Mouse (Mus musculus): Measurements from ENCODE around the gene 5730522E02Rik. TPM values are rescaled to one million over a fixed set of nuclear protein-coding genes. Genes with fewer than 3 reads are reported as not detected.

5730522E02Rik gene
- total and polyA plus RNA-seq, 3 experiments = not detected

DNA sequence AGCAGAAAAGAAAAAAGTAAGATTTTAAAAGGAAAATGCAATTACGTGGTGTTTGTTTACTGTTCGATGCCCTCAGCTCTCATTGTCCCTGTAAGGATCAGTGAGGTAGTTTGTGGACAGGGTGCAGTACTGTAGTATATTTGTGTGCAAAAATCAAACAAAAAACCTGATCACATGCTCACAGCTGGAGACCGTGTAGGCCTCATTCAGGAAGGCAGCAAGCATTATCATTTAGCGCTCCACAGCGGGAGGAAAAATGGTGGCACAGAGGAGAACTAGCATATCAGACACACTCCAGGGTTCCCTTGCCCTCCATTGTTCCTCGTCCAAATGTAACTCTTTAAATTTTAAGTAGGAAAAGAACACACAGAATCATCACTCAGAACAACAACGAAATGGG, 123.9 kb downstream of the 5730522E02Rik start:
- Histone ChIP-seq H3K27me3 (ENCODE audit: control insufficient read depth in 1 of 2, insufficient read depth in 2 of 2, low read length in 2 of 2) (peaks cover 0 to 1% of the 10 kb centered on the region in 2 experiments; a peak in 1 of 4 replicates), H3K4me3 (ENCODE audit: control insufficient read depth in 1 of 2, insufficient read depth in 1 of 2, low read depth in 2 of 2, low read length in 2 of 2) (no peak overlapping the region), H3K27ac (ENCODE audit: control insufficient read depth, low read depth, low read length) (no peak overlapping the region), H3K36me3 (ENCODE audit: control insufficient read depth in 1 of 2, insufficient read depth in 2 of 2, low read length in 2 of 2) (no peaks in the 10 kb centered on the region), H3K79me2 (ENCODE audit: control insufficient read depth, insufficient read depth, low read length, poor library complexity) (no peaks in the 10 kb centered on the region), H3K9me3 (replicated peaks; ENCODE audit: insufficient read depth, low read length) (no peaks in the 10 kb centered on the region), H3K4me1 (ENCODE audit: control insufficient read depth in 1 of 2, insufficient read depth in 2 of 2, low read length in 2 of 2) (no peaks in the 10 kb centered on the region), H3K9ac (ENCODE audit: control insufficient read depth, low read depth, low read length, poor library complexity, severe bottlenecking) (no peak overlapping the region)
- no peak for DNase-seq (ENCODE audit: low read depth, low spot score)
- TF ChIP-seq MYC (IDR thresholded peaks at IDR 0.05; ENCODE audit: low read depth, low read length) (no peak), ZNF384 (IDR thresholded peaks at IDR 0.05; ENCODE audit: low read depth, low read length) (no peak), POLR2AphosphoS2 (IDR thresholded peaks at IDR 0.05; ENCODE audit: low read length) (no peak), MAFK (IDR thresholded peaks at IDR 0.05; ENCODE audit: borderline replicate concordance, low read depth, low read length) (no peak), TAL1 (IDR thresholded peaks at IDR 0.05; ENCODE audit: low read length) (no peak), CHD2 (IDR thresholded peaks at IDR 0.05; ENCODE audit: low read length) (no peak), TCF12 (IDR thresholded peaks at IDR 0.05; ENCODE audit: low read depth, low read length) (no peak), ETS1 (IDR thresholded peaks at IDR 0.05; ENCODE audit: low read depth, low read length) (no peak), E2F4 (IDR thresholded peaks at IDR 0.05; ENCODE audit: borderline replicate concordance, low read depth, low read length) (no peak), RAD21 (IDR thresholded peaks at IDR 0.05; ENCODE audit: low read depth, low read length) (no peak)

DNA sequence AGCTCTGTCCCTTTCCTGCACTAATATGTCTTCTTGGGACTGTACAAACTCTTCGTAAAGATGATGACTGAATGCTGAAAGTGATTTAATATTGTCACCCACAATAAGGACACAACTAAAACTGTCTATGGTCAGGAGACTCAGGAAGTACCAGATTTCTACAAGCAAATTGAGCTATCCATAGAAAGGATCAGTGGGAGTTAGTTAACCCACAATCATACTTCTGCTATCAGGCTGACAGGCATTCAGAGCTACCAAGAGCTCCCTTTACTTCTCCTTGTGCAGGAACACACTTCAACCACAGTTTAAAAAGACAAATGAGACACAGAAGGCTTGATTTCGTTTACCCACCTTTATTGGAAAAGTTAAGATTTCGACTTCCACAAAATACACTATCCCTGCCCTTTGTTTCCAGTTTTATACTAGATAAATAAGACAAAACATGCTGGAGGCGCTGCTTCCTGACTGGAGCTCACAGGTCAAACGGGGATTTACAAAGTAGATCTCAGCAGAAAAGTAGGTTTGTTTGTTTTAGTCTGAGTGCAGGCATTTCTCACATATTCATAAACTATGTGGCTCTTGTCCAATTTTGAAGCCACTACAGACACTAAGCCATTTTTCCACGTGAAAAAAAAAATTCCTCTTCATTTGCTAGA, 125.1 kb downstream of the 5730522E02Rik start:
- Histone ChIP-seq H3K4me3 (ENCODE audit: control insufficient read depth in 1 of 2, insufficient read depth in 1 of 2, low read depth in 2 of 2, low read length in 2 of 2) (no peak overlapping the region), H3K36me3 (ENCODE audit: control insufficient read depth in 1 of 2, insufficient read depth in 2 of 2, low read length in 2 of 2) (no peaks in the 10 kb centered on the region), H3K4me1 (ENCODE audit: control insufficient read depth in 1 of 2, insufficient read depth in 2 of 2, low read length in 2 of 2) (no peaks in the 10 kb centered on the region), H3K27me3 (ENCODE audit: control insufficient read depth in 1 of 2, insufficient read depth in 2 of 2, low read length in 2 of 2) (peaks cover 0 to 1% of the 10 kb centered on the region in 2 experiments; a peak in 1 of 4 replicates), H3K79me2 (ENCODE audit: control insufficient read depth, insufficient read depth, low read length, poor library complexity) (no peaks in the 10 kb centered on the region), H3K27ac (ENCODE audit: control insufficient read depth, low read depth, low read length) (no peak overlapping the region), H3K9ac (ENCODE audit: control insufficient read depth, low read depth, low read length, poor library complexity, severe bottlenecking) (no peak overlapping the region), H3K9me3 (replicated peaks; ENCODE audit: insufficient read depth, low read length) (no peaks in the 10 kb centered on the region)
- no peak for TF ChIP-seq KAT2A (conservative IDR thresholded peaks at IDR 0.05; ENCODE audit: low read depth, low read length)
- no peak for TF ChIP-seq E2F4 (IDR thresholded peaks at IDR 0.05; ENCODE audit: borderline replicate concordance, low read depth, low read length)
- no peak for TF ChIP-seq SMC3 (IDR thresholded peaks at IDR 0.05; ENCODE audit: low read depth, low read length)
- DNase-seq (ENCODE audit: low read depth, low spot score) = no peak

DNA sequence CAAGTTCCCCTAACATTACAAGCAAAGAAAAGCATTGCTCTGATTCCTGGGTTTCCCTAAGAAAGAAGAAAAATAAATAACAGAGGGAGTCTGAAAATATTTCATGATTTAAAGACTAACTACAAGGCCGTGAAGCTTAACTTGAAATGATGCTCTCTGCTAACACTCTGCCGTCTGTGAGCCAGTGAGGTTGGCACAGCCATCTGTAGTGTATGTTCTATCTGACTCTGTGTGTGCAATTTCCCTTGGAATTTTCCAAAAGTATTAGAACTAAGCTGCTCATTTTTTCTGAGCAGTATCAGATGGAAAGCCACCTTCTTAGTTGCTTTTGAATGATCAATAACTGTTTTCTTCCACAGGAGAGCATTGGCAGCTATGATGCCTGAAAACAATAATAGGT, 134.2 kb downstream of the 5730522E02Rik start:
- Histone ChIP-seq H3K27ac (ENCODE audit: control insufficient read depth, low read depth, low read length) (no peak overlapping the region), H3K4me3 (ENCODE audit: control insufficient read depth in 1 of 2, insufficient read depth in 1 of 2, low read depth in 2 of 2, low read length in 2 of 2) (no peak overlapping the region), H3K79me2 (ENCODE audit: control insufficient read depth, insufficient read depth, low read length, poor library complexity) (no peaks in the 10 kb centered on the region), H3K36me3 (ENCODE audit: control insufficient read depth in 1 of 2, insufficient read depth in 2 of 2, low read length in 2 of 2) (no peaks in the 10 kb centered on the region), H3K9ac (ENCODE audit: control insufficient read depth, low read depth, low read length, poor library complexity, severe bottlenecking) (no peak overlapping the region), H3K27me3 (ENCODE audit: control insufficient read depth in 1 of 2, insufficient read depth in 2 of 2, low read length in 2 of 2) (no peaks in the 10 kb centered on the region; a peak in 2 of 4 replicates), H3K9me3 (replicated peaks; ENCODE audit: insufficient read depth, low read length) (no peaks in the 10 kb centered on the region), H3K4me1 (ENCODE audit: control insufficient read depth in 1 of 2, insufficient read depth in 2 of 2, low read length in 2 of 2) (no peaks in the 10 kb centered on the region)
- TF ChIP-seq TAL1 (IDR thresholded peaks at IDR 0.05; ENCODE audit: low read length) (no peak), RAD21 (IDR thresholded peaks at IDR 0.05; ENCODE audit: low read depth, low read length) (no peak), MYC (IDR thresholded peaks at IDR 0.05; ENCODE audit: low read depth, low read length) (no peak), CHD2 (IDR thresholded peaks at IDR 0.05; ENCODE audit: low read length) (no peak), ZNF384 (IDR thresholded peaks at IDR 0.05; ENCODE audit: low read depth, low read length) (no peak), POLR2A (IDR thresholded peaks at IDR 0.05; ENCODE audit: control insufficient read depth in 1 of 2, insufficient read depth in 1 of 2, low read depth in 1 of 2, low read length in 2 of 2, poor library complexity in 1 of 2) (no peak), ZC3H11A (IDR thresholded peaks at IDR 0.05; ENCODE audit: low read depth, low read length) (no peak)
- DNase-seq (ENCODE audit: low read depth, low spot score) = no peak

All from MEL (cell line).